Mouse (Mus musculus) heart, embryonic 10.5 days (tissue): ENCODE data around the gene Plekhn1. TPM values are rescaled to one million over a fixed set of nuclear protein-coding genes. Genes with fewer than 3 reads are reported as not detected.
A peak's percentile ranks its signal among the peaks of the same experiment; 100 is the strongest.

Experiments
- DNase-seq: peaks from one replicate; pipeline ENCODE4 v3.0.0-alpha.2; 2017; ENCODE audit warnings: low spot score
- H3K27ac ChIP-seq: fragments of 300-500 bp; sonication (generic); 2 replicates; pipeline ENCODE4 v1.5.1; 2016; ENCODE audit warnings: mild to moderate bottlenecking
- H3K27me3 ChIP-seq: fragments of 300-500 bp; sonication (generic); 2 replicates; pipeline ENCODE4 v1.6.1; 2016; ENCODE audit warnings: mild to moderate bottlenecking; ENCODE audit not compliant: poor library complexity, insufficient read depth, severe bottlenecking
- H3K36me3 ChIP-seq: fragments of 300-500 bp; sonication (generic); 2 replicates; pipeline ENCODE4 v1.6.1; 2016; ENCODE audit warnings: mild to moderate bottlenecking, moderate library complexity
- H3K4me1 ChIP-seq: fragments of 300-500 bp; sonication (generic); 2 replicates; pipeline ENCODE4 v1.6.1; 2016; ENCODE audit warnings: mild to moderate bottlenecking
- H3K4me3 ChIP-seq: fragments of 300-500 bp; sonication (generic); 2 replicates; pipeline ENCODE4 v1.5.1; 2016; ENCODE audit warnings: mild to moderate bottlenecking, moderate library complexity
- H3K9me3 ChIP-seq: fragments of 300-500 bp; sonication (generic); 2 replicates; pipeline ENCODE4 v1.6.1; 2016; ENCODE audit warnings: mild to moderate bottlenecking, moderate library complexity
- WGBS: fragments of 180-500 bp; shearing (Covaris S2); methylation state at CpG from one replicate; pipeline ENCODE4 v1.1.7; 2016; 5-methylcytosine and 5-hydroxymethylcytosine counted together
- polyA plus RNA-seq: library from polyadenylated mRNA; unstranded; fragments of >200 nt; fragmentation: Nextera tagmentation; extraction: Ambion mirVana; gene quantifications from 2 replicates; pipeline ENCODE4 v1.2.1, GENCODE M21; 2016

Plekhn1 gene
- polyA plus RNA-seq, 1 experiment from 2014 or later = 15.2 TPM

- no peak for DNase-seq
- peaks cover 7% of the 10 kb centered on the region; the same call in 1 of the 2 replicates for H3K27me3 ChIP-seq
- peaks cover 20% of the 10 kb centered on the region for H3K4me1 ChIP-seq
- peak overlapping the region; percentile 92 for H3K27ac ChIP-seq
- H3K36me3 ChIP-seq = peaks cover 62% of the 10 kb centered on the region
- H3K9me3 ChIP-seq = no peaks in the 10 kb centered on the region
- H3K4me3 ChIP-seq = peak overlapping the region; percentile 79
- 6% methylated on average over 17 of the region's 17 CpGs for WGBS
Observed at GRCm38 (mm10) chr4:156234021-156234501, 596 bp downstream of the Plekhn1 start.

DNA sequence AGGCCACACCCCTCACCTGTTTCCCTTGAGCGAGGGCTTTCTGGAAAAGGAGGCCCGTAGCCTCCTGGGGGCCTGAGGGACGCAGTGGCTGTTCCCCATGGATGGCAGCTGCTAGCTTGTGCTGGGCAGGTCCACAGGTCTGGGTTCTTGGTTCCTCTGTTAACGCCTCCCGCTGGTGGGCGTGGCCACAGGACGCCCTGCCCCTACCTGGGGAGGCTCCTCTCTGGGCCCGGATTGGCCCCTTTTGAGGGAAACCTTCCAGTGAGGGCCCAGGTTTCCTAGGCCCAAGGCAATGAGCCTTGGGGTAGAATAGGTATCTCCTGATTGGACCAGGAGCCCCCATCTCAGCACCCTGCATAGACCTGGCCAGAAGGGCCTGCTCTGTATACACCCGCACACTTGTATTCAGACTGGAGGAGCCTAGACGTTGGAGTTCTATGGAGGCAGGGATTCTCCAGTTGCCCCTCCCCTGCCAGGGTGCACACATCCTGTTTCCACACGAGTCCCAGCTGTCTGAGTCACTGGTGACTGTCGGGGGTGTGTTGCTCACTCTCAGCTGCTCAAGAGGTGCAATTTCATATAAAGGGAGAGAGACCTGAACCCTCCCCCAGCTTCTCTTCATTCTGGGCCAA lies 6.1 kb downstream of the Plekhn1 start:
- 14% methylated on average over 12 of the region's 12 CpGs for WGBS
- H3K27me3 ChIP-seq = peaks cover 12% of the 10 kb centered on the region; the same call in 1 of the 2 replicates
- peaks cover 45% of the 10 kb centered on the region for H3K36me3 ChIP-seq
- H3K4me1 ChIP-seq = peaks cover 22% of the 10 kb centered on the region
- peak overlapping the region; percentile 35 for H3K4me3 ChIP-seq
- DNase-seq = no peak
- no peaks in the 10 kb centered on the region for H3K9me3 ChIP-seq
- H3K27ac ChIP-seq = peak overlapping the region; percentile 36; the same call in 1 of the 2 replicates

DNA sequence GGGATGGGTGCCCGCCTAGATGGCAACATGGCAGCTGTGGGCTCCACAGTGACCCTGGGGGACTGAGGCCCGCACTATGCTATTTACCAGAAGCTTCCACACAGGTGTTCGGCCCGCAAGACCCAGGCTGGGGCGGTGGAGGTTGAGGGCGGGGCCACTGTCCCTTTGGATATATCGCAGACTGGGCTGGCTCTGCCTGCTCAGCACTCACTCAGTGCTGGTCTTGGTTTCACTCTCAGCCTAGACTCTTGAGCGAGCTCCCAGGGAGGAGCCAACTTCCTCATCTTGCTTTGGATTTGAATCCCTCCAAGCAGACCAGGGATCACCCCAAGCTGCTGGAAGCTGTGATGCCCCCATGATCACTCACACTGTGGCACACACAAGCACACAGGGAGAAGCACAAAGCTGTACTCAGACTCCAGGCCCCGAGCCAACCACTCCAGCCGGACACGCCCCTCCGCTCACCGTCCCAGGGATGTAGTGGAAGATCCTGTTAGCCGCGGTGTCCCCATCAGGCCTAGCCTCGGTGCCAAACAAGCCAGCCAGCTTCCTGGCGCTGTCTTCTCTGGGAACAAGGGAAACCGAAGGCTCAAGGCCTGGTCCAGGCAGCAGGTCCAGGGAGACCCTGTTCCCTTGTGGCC lies 6.8 kb downstream of the Plekhn1 start:
- H3K4me1 ChIP-seq = peaks cover 17% of the 10 kb centered on the region
- peaks cover 40% of the 10 kb centered on the region for H3K36me3 ChIP-seq
- H3K27me3 ChIP-seq = peaks cover 12% of the 10 kb centered on the region; the same call in 1 of the 2 replicates
- DNase-seq = no peak
- 34% methylated on average over 18 of the region's 18 CpGs for WGBS
- H3K9me3 ChIP-seq = no peaks in the 10 kb centered on the region
- H3K27ac ChIP-seq = peak overlapping the region; percentile 36; the same call in 1 of the 2 replicates
- peak overlapping the region; percentile 35 for H3K4me3 ChIP-seq

GRCm38 (mm10) chr4:156224276-156224675 lies 10.4 kb downstream of the Plekhn1 start:
- 71% methylated on average over 2 of the region's 2 CpGs for WGBS

GRCm38 (mm10) chr4:156219936-156220335 lies 14.7 kb downstream of the Plekhn1 start:
- Histone ChIP-seq H3K27ac (no peak overlapping the region), H3K4me1 (peaks cover 22% of the 10 kb centered on the region), H3K27me3 (0 out of 2 replicates have a peak, but pooled peaks cover 7% of the 10 kb centered on the region), H3K36me3 (0 out of 2 replicates have a peak, but pooled peaks cover 2% of the 10 kb centered on the region), H3K4me3 (no peak overlapping the region), H3K9me3 (no peaks in the 10 kb centered on the region)
- no peak for DNase-seq
- 86% methylated on average over 11 of the region's 11 CpGs for WGBS

More at GRCm38 (mm10) chr4:156224276-156224675, 10.4 kb downstream of the Plekhn1 start:
- Histone ChIP-seq H3K4me3 (no peak overlapping the region), H3K36me3 (peaks cover 6% of the 10 kb centered on the region), H3K4me1 (peaks cover 17% of the 10 kb centered on the region), H3K27me3 (peaks cover 5% of the 10 kb centered on the region; the same call in 1 of the 2 replicates), H3K27ac (no peak overlapping the region), H3K9me3 (no peaks in the 10 kb centered on the region)
- no peak for DNase-seq

GRCm38 (mm10) chr4:156217838-156218237 lies 16.8 kb downstream of the Plekhn1 start:
- Histone ChIP-seq H3K36me3 (0 out of 2 replicates have a peak, but pooled peaks cover 2% of the 10 kb centered on the region), H3K27ac (no peak overlapping the region), H3K4me1 (peaks cover 22% of the 10 kb centered on the region), H3K9me3 (no peaks in the 10 kb centered on the region), H3K4me3 (no peak overlapping the region), H3K27me3 (0 out of 2 replicates have a peak, but pooled peaks cover 7% of the 10 kb centered on the region)
- 84% methylated on average over 16 of the region's 16 CpGs for WGBS
- DNase-seq = no peak

GRCm38 (mm10) chr4:156217022-156217669 lies 17.5 kb downstream of the Plekhn1 start:
- no peak for DNase-seq
- H3K27me3 ChIP-seq = 0 out of 2 replicates have a peak, but pooled peaks cover 7% of the 10 kb centered on the region
- H3K36me3 ChIP-seq = 0 out of 2 replicates have a peak, but pooled peaks cover 2% of the 10 kb centered on the region
- H3K27ac ChIP-seq = peak overlapping the region; percentile 72; the same call in 1 of the 2 replicates
- 59% methylated on average over 16 of the region's 16 CpGs for WGBS
- H3K9me3 ChIP-seq = no peaks in the 10 kb centered on the region
- H3K4me3 ChIP-seq = no peak overlapping the region
- peaks cover 22% of the 10 kb centered on the region for H3K4me1 ChIP-seq

GRCm38 (mm10) chr4:156216196-156216595 lies 18.5 kb downstream of the Plekhn1 start:
- Histone ChIP-seq H3K9me3 (no peaks in the 10 kb centered on the region), H3K4me3 (no peak overlapping the region), H3K36me3 (no peaks in the 10 kb centered on the region), H3K4me1 (peaks cover 22% of the 10 kb centered on the region), H3K27me3 (0 out of 2 replicates have a peak, but pooled peaks cover 7% of the 10 kb centered on the region), H3K27ac (peak overlapping the region; percentile 24)
- 86% methylated on average over 2 of the region's 2 CpGs for WGBS
- DNase-seq = no peak

GRCm38 (mm10) chr4:156215649-156216048 lies 19.0 kb downstream of the Plekhn1 start, which contains the start of gene Perm1:
Gene Perm1 (plus strand): TSS chr4:156215868.
- Histone ChIP-seq H3K4me1 (peaks cover 22% of the 10 kb centered on the region), H3K4me3 (no peak within 1 kb of the TSS), H3K36me3 (no peaks in the 10 kb centered on the region), H3K27ac (peak within 1 kb of the TSS; percentile 72), H3K27me3 (0 out of 2 replicates have a peak, but pooled peaks cover 7% of the 10 kb centered on the region), H3K9me3 (no peaks in the 10 kb centered on the region)
- no peak for DNase-seq
- 62% methylated on average over 4 of the region's 4 CpGs for WGBS

GRCm38 (mm10) chr4:156213134-156213533 lies 21.5 kb downstream of the Plekhn1 start:
- DNase-seq = no peak
- Histone ChIP-seq H3K36me3 (no peaks in the 10 kb centered on the region), H3K27me3 (no peaks in the 10 kb centered on the region), H3K4me1 (peaks cover 22% of the 10 kb centered on the region), H3K4me3 (no peak overlapping the region), H3K9me3 (no peaks in the 10 kb centered on the region), H3K27ac (no peak overlapping the region)
- 89% methylated on average over 13 of the region's 13 CpGs for WGBS

GRCm38 (mm10) chr4:156209963-156210635 lies 24.6 kb downstream of the Plekhn1 start:
- Histone ChIP-seq H3K27me3 (0 out of 2 replicates have a peak, but pooled peaks cover 3% of the 10 kb centered on the region), H3K27ac (no peak overlapping the region), H3K9me3 (no peaks in the 10 kb centered on the region), H3K4me1 (no peaks in the 10 kb centered on the region), H3K4me3 (no peak overlapping the region), H3K36me3 (no peaks in the 10 kb centered on the region)
- 66% methylated on average over 13 of the region's 13 CpGs for WGBS
- DNase-seq = no peak

GRCm38 (mm10) chr4:156208872-156209271 lies 25.8 kb downstream of the Plekhn1 start:
- no peaks in the 10 kb centered on the region for H3K36me3 ChIP-seq
- WGBS = 86% methylated on average over 4 of the region's 4 CpGs
- no peak overlapping the region for H3K4me3 ChIP-seq
- no peak overlapping the region for H3K27ac ChIP-seq
- DNase-seq = no peak
- H3K9me3 ChIP-seq = no peaks in the 10 kb centered on the region
- peaks cover 12% of the 10 kb centered on the region for H3K27me3 ChIP-seq
- H3K4me1 ChIP-seq = peaks cover 7% of the 10 kb centered on the region
